Mouse (Mus musculus) ovary, postnatal 10 days (tissue): ENCODE data around the gene Rapgef1.

ENCODE experiments used
- DNase-seq: peaks from one replicate; pipeline ENCODE4 v3.0.0; 2022; ENCODE audit warnings: low spot score

The Rapgef1 gene

GRCm38 (mm10) chr2:29645071-29645628, 25.6 kb downstream of the Rapgef1 start:
- no peak for DNase-seq

GRCm38 (mm10) chr2:29646613-29647012, 27.1 kb downstream of the Rapgef1 start:
- DNase-seq, result no peak

- no peak for DNase-seq
These were observed 27.6 kb downstream of the Rapgef1 start for GRCm38 (mm10) chr2:29647162-29647561.

GRCm38 (mm10) chr2:29647808-29648207, 28.3 kb downstream of the Rapgef1 start:
- DNase-seq, result no peak

- no peak for DNase-seq
These were observed 29.7 kb downstream of the Rapgef1 start for GRCm38 (mm10) chr2:29648956-29649794.

- no peak for DNase-seq
These were observed 30.4 kb downstream of the Rapgef1 start for GRCm38 (mm10) chr2:29649795-29650457.

GRCm38 (mm10) chr2:29651876-29652275, 32.4 kb downstream of the Rapgef1 start:
- DNase-seq, result no peak

- no peak for DNase-seq
These were observed 35.9 kb downstream of the Rapgef1 start for GRCm38 (mm10) chr2:29655433-29655832.

- no peak for DNase-seq
These were observed 36.6 kb downstream of the Rapgef1 start for GRCm38 (mm10) chr2:29656095-29656494.

- DNase-seq, result no peak
These were observed 37.6 kb downstream of the Rapgef1 start for GRCm38 (mm10) chr2:29657089-29657488.

GRCm38 (mm10) chr2:29661751-29662191, 42.3 kb downstream of the Rapgef1 start:
- DNase-seq, result no peak

- no peak for DNase-seq
These were observed 43.8 kb downstream of the Rapgef1 start for GRCm38 (mm10) chr2:29663260-29663877.

- no peak for DNase-seq
These were observed 45.9 kb downstream of the Rapgef1 start for GRCm38 (mm10) chr2:29665421-29665820.

- no peak for DNase-seq
These were observed 47.1 kb downstream of the Rapgef1 start for GRCm38 (mm10) chr2:29666589-29666988.

GRCm38 (mm10) chr2:29667109-29667508, 47.6 kb downstream of the Rapgef1 start:
- no peak for DNase-seq

- DNase-seq, result no peak
These were observed 48.6 kb downstream of the Rapgef1 start for GRCm38 (mm10) chr2:29668011-29668691.

- DNase-seq, result no peak
These were observed 49.4 kb downstream of the Rapgef1 start for GRCm38 (mm10) chr2:29668963-29669362.

GRCm38 (mm10) chr2:29669711-29670110, 50.2 kb downstream of the Rapgef1 start:
- no peak for DNase-seq

GRCm38 (mm10) chr2:29670231-29670991, 50.9 kb downstream of the Rapgef1 start:
- no peak for DNase-seq

GRCm38 (mm10) chr2:29671374-29671773, 51.9 kb downstream of the Rapgef1 start:
- DNase-seq, result no peak

- no peak for DNase-seq
These were observed 52.3 kb downstream of the Rapgef1 start for GRCm38 (mm10) chr2:29671856-29672255.
